Mouse (Mus musculus) retina, embryonic 14.5 days (tissue): ENCODE measurements around the gene Zbtb26.

Experiments
- DNase-seq: peaks from one replicate; pipeline ENCODE4 v3.0.0-alpha.2; 2015; ENCODE audit warnings: low spot score

The Zbtb26 gene

GRCm38 (mm10) chr2:37442611-37443591, at the start of gene Zbtb26, which contains the start of the genes Zbtb6 and Rabgap1:
Zbtb26 (minus strand) TSS chr2:37443135.
Zbtb6 (minus strand) TSS chr2:37443171.
Rabgap1 (plus strand) TSS chr2:37443279.
- DNase-seq = peak; percentile 97

GRCm38 (mm10) chr2:37488956-37489355, 46.0 kb upstream of the Zbtb26 start:
- no peak for DNase-seq

GRCm38 (mm10) chr2:37486408-37486807, 43.5 kb upstream of the Zbtb26 start:
- no peak for DNase-seq

GRCm38 (mm10) chr2:37485370-37485769, 42.4 kb upstream of the Zbtb26 start:
- peak; percentile 78 for DNase-seq

GRCm38 (mm10) chr2:37484165-37484564, 41.2 kb upstream of the Zbtb26 start:
- no peak for DNase-seq

GRCm38 (mm10) chr2:37480039-37480438, 37.1 kb upstream of the Zbtb26 start:
- no peak for DNase-seq

GRCm38 (mm10) chr2:37479559-37479958, 36.6 kb upstream of the Zbtb26 start:
- DNase-seq = no peak

GRCm38 (mm10) chr2:37466266-37466665, 23.3 kb upstream of the Zbtb26 start:
- DNase-seq = no peak

- DNase-seq = no peak
These were observed 17.8 kb upstream of the Zbtb26 start for GRCm38 (mm10) chr2:37460707-37461106.

GRCm38 (mm10) chr2:37452376-37452760, 9.4 kb upstream of the Zbtb26 start:
- DNase-seq = no peak

- DNase-seq = peak; percentile 95
These were observed 8.9 kb upstream of the Zbtb26 start for GRCm38 (mm10) chr2:37451667-37452375.

GRCm38 (mm10) chr2:37431609-37432008, 11.3 kb downstream of the Zbtb26 start:
- peak; percentile 60 for DNase-seq

GRCm38 (mm10) chr2:37430593-37431464, 12.1 kb downstream of the Zbtb26 start:
- DNase-seq = peak; percentile 95

- no peak for DNase-seq
These were observed 19.3 kb downstream of the Zbtb26 start for GRCm38 (mm10) chr2:37423671-37424070.

- peak; percentile 96 for DNase-seq
These were observed 20.3 kb downstream of the Zbtb26 start, which contains the start of gene Rc3h2 for GRCm38 (mm10) chr2:37422306-37423304. Rc3h2 (minus strand) TSS chr2:37422903.

- no peak for DNase-seq
These were observed 21.0 kb downstream of the Zbtb26 start for GRCm38 (mm10) chr2:37421903-37422302.

- DNase-seq = peak; percentile 21
These were observed 47.4 kb downstream of the Zbtb26 start for GRCm38 (mm10) chr2:37395539-37395938.

- DNase-seq = no peak
These were observed 60.0 kb downstream of the Zbtb26 start for GRCm38 (mm10) chr2:37382921-37383320.
